Mouse (Mus musculus): ENCODE measurements around the gene Zfp74. TPM values are rescaled to one million over a fixed set of nuclear protein-coding genes. Genes with fewer than 3 reads are reported as not detected.
A peak's percentile ranks its signal among the peaks of the same experiment; 100 is the strongest.
"Not testable (repeated sequence)": the region's sequence is repeated elsewhere in the genome, so short reads cannot be mapped to it uniquely, and the experiment has no call there.

Zfp74 gene
- polyA plus RNA-seq, 1 experiment = 7.9 TPM

GRCm38 (mm10) chr7:29983340-29983689 lies 29.4 kb upstream of the Zfp74 start:
- TF ChIP-seq POLR2A (IDR thresholded peaks at IDR 0.05; ENCODE audit: borderline replicate concordance, extremely low read depth, low read depth, low read length) (no peak; the same call in 1 of the 2 replicates), CTCF (IDR thresholded peaks at IDR 0.05; ENCODE audit: insufficient read depth, low read length) (no peak)
- 2% methylated on average over 8 of the region's 8 CpGs for WGBS
- H3K4me1 ChIP-seq (ENCODE audit: control insufficient read depth, insufficient read depth, low read length) = no peaks in the 10 kb centered on the region
- peak overlapping the region; percentile 75 for H3K4me3 ChIP-seq (replicated peaks; ENCODE audit: extremely low read depth, low read depth, low read length)
- DNase-seq = no peak

- WGBS = 35% methylated on average over 6 of the region's 6 CpGs
- H3K4me1 ChIP-seq (ENCODE audit: control insufficient read depth, insufficient read depth, low read length) = no peaks in the 10 kb centered on the region
- DNase-seq = peak; percentile 34
- TF ChIP-seq CTCF (IDR thresholded peaks at IDR 0.05; ENCODE audit: insufficient read depth, low read length) (no peak), POLR2A (IDR thresholded peaks at IDR 0.05; ENCODE audit: borderline replicate concordance, extremely low read depth, low read depth, low read length) (no peak)
- H3K4me3 ChIP-seq (replicated peaks; ENCODE audit: extremely low read depth, low read depth, low read length) = peak overlapping the region; percentile 75
Measured at GRCm38 (mm10) chr7:29982931-29983330, 29.0 kb upstream of the Zfp74 start.

GRCm38 (mm10) chr7:29982341-29982740 lies 28.5 kb upstream of the Zfp74 start:
- DNase-seq = no peak
- no peak overlapping the region for H3K4me3 ChIP-seq (replicated peaks; ENCODE audit: extremely low read depth, low read depth, low read length)
- H3K4me1 ChIP-seq (ENCODE audit: control insufficient read depth, insufficient read depth, low read length) = no peaks in the 10 kb centered on the region
- WGBS = 76% methylated on average over 4 of the region's 4 CpGs
- TF ChIP-seq POLR2A (IDR thresholded peaks at IDR 0.05; ENCODE audit: borderline replicate concordance, extremely low read depth, low read depth, low read length) (no peak), CTCF (IDR thresholded peaks at IDR 0.05; ENCODE audit: insufficient read depth, low read length) (no peak)

- TF ChIP-seq POLR2A (IDR thresholded peaks at IDR 0.05; ENCODE audit: borderline replicate concordance, extremely low read depth, low read depth, low read length) (no peak), CTCF (IDR thresholded peaks at IDR 0.05; ENCODE audit: insufficient read depth, low read length) (no peak)
- no peak for DNase-seq
- H3K4me1 ChIP-seq (ENCODE audit: control insufficient read depth, insufficient read depth, low read length) = no peaks in the 10 kb centered on the region
- no peak overlapping the region for H3K4me3 ChIP-seq (replicated peaks; ENCODE audit: extremely low read depth, low read depth, low read length)
- WGBS = 71% methylated on average over 3 of the region's 3 CpGs
Measured at GRCm38 (mm10) chr7:29981860-29982259, 28.0 kb upstream of the Zfp74 start.

GRCm38 (mm10) chr7:29981455-29981854 lies 27.6 kb upstream of the Zfp74 start:
- TF ChIP-seq CTCF (IDR thresholded peaks at IDR 0.05; ENCODE audit: insufficient read depth, low read length) (no peak), POLR2A (IDR thresholded peaks at IDR 0.05; ENCODE audit: borderline replicate concordance, extremely low read depth, low read depth, low read length) (no peak)

GRCm38 (mm10) chr7:29980761-29981160 lies 26.9 kb upstream of the Zfp74 start:
- Histone ChIP-seq H3K4me3 (replicated peaks; ENCODE audit: extremely low read depth, low read depth, low read length) (no peak overlapping the region), H3K4me1 (ENCODE audit: control insufficient read depth, insufficient read depth, low read length) (no peaks in the 10 kb centered on the region)
- no peak for DNase-seq
- TF ChIP-seq CTCF (IDR thresholded peaks at IDR 0.05; ENCODE audit: insufficient read depth, low read length) (no peak), POLR2A (IDR thresholded peaks at IDR 0.05; ENCODE audit: borderline replicate concordance, extremely low read depth, low read depth, low read length) (no peak)
- 82% methylated on average over 1 of the region's 1 CpGs for WGBS

More at GRCm38 (mm10) chr7:29981455-29981854, 27.6 kb upstream of the Zfp74 start:
- no peak for DNase-seq
- no peaks in the 10 kb centered on the region for H3K4me1 ChIP-seq (ENCODE audit: control insufficient read depth, insufficient read depth, low read length)
- 40% methylated on average over 5 of the region's 5 CpGs for WGBS
- no peak overlapping the region for H3K4me3 ChIP-seq (replicated peaks; ENCODE audit: extremely low read depth, low read depth, low read length)

GRCm38 (mm10) chr7:29970686-29971085 lies 16.8 kb upstream of the Zfp74 start:
- no peak for DNase-seq
- Histone ChIP-seq H3K4me3 (replicated peaks; ENCODE audit: extremely low read depth, low read depth, low read length) (no peak overlapping the region), H3K4me1 (ENCODE audit: control insufficient read depth, insufficient read depth, low read length) (no peaks in the 10 kb centered on the region)
- 82% methylated on average over 9 of the region's 9 CpGs for WGBS
- no peak for TF ChIP-seq CTCF (IDR thresholded peaks at IDR 0.05; ENCODE audit: insufficient read depth, low read length)
- no peak for TF ChIP-seq POLR2A (IDR thresholded peaks at IDR 0.05; ENCODE audit: borderline replicate concordance, extremely low read depth, low read depth, low read length)

- not testable (repeated sequence) for DNase-seq; H3K4me3 ChIP-seq (replicated peaks; ENCODE audit: extremely low read depth, low read depth, low read length)
- WGBS = 52% methylated on average over 39 of the region's 39 CpGs
Measured at GRCm38 (mm10) chr7:29965115-29965810, 11.4 kb upstream of the Zfp74 start.

GRCm38 (mm10) chr7:29959004-29959403 lies 5.1 kb upstream of the Zfp74 start:
- WGBS = 56% methylated on average over 3 of the region's 3 CpGs
- DNase-seq = no peak
- Histone ChIP-seq H3K4me3 (replicated peaks; ENCODE audit: extremely low read depth, low read depth, low read length) (no peak overlapping the region), H3K4me1 (ENCODE audit: control insufficient read depth, insufficient read depth, low read length) (no peaks in the 10 kb centered on the region; the same call in 1 of the 2 replicates)
- TF ChIP-seq CTCF (IDR thresholded peaks at IDR 0.05; ENCODE audit: insufficient read depth, low read length) (no peak), POLR2A (IDR thresholded peaks at IDR 0.05; ENCODE audit: borderline replicate concordance, extremely low read depth, low read depth, low read length) (no peak)

More at GRCm38 (mm10) chr7:29965115-29965810, 11.4 kb upstream of the Zfp74 start:
- not testable (repeated sequence) for H3K4me1 ChIP-seq (ENCODE audit: control insufficient read depth, insufficient read depth, low read length)

- H3K4me1 ChIP-seq (ENCODE audit: control insufficient read depth, insufficient read depth, low read length) = no peaks in the 10 kb centered on the region; the same call in 1 of the 2 replicates
- 74% methylated on average over 11 of the region's 11 CpGs for WGBS
- TF ChIP-seq POLR2A (IDR thresholded peaks at IDR 0.05; ENCODE audit: borderline replicate concordance, extremely low read depth, low read depth, low read length) (no peak), CTCF (IDR thresholded peaks at IDR 0.05; ENCODE audit: insufficient read depth, low read length) (no peak)
- DNase-seq = no peak
- H3K4me3 ChIP-seq (replicated peaks; ENCODE audit: extremely low read depth, low read depth, low read length) = no peak overlapping the region
Measured at GRCm38 (mm10) chr7:29958125-29958724, 4.3 kb upstream of the Zfp74 start.
